Mouse (Mus musculus) thymus, adult 18-20 months (tissue): ENCODE data around the gene Il27.
"Not testable (repeated sequence)": the region's sequence is repeated elsewhere in the genome, so short reads cannot be mapped to it uniquely, and the experiment has no call there.

Experiments
- DNase-seq, 2 experiments: peaks; one replicate each; pipeline ENCODE4 v3.0.0; 2022; ENCODE audit warnings: mixed read lengths in 2 of 2

Il27 gene

DNA sequence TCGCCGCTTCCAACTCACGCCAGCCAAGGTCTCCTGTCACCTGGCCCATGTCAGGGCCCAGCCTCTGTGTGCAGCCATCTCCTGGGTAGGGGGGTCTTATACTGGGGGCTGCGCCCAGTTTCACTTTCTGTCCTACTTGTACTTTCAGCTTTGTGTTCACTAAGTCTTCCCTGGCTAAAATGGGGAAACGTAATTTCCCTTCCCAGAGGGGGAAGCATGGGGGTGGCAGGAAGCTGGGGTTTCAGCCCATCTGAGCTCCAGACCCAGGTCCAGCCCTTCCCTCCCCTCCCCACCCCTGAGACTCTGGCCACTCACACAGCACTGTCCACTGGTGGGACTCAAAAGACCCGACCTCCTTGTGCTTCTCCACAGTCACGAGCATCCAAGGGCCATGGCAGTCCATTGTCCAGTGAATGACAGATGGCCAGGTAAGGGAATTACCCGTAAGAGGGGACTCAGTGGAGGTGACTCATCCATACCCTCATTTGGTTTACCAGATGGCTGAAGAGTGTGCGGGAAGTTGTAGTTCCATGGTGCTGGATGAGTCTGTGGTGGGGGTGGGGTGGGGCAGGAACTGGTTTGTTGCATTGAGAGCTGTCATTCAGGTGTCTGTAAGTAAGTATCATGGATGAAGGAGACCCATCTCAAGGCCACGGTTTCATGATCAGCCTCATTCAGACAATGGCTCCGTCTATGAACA lies at the start of gene Il27:
TSS of gene Il27 (minus strand) at position 80 of the 700 bp plus-strand sequence.
- no peak for DNase-seq

DNA sequence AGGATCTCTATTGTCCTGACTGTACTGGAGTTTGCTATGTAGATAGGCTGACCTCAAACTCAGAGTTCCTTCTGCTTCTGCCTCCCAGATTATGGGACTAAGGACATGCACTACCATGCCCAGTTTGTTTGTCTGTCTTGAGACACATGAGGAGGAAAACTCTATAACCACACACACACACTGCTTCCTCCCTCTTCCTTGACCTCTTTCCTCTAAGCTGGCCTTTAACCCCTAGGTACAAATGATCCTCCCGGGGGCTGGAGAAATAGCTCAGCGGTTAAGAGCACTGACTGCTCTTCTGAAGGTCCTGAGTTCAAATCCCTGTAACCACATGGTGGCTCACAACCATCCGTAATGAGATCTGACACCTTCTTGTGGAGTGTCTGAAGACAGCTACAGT lies 49.6 kb upstream of the Il27 start:
- DNase-seq = no peak

DNA sequence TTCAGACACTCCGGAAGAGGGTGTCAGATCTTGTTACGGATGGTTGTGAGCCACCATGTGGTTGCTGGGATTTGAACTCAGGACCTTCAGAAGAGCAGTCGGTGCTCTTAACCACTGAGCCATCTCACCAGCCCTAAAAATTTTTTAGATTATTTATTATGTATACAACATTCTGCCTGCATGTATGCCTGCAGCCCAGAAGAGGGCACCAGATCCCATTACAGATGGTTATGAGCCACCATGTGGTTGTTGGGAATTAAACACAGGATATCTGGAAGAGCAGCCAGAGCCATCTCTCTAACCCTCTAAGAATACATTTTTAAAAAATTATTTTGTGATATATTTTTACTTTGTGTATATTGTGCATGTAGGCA lies 48.5 kb upstream of the Il27 start:
- not testable (repeated sequence) for DNase-seq

DNA sequence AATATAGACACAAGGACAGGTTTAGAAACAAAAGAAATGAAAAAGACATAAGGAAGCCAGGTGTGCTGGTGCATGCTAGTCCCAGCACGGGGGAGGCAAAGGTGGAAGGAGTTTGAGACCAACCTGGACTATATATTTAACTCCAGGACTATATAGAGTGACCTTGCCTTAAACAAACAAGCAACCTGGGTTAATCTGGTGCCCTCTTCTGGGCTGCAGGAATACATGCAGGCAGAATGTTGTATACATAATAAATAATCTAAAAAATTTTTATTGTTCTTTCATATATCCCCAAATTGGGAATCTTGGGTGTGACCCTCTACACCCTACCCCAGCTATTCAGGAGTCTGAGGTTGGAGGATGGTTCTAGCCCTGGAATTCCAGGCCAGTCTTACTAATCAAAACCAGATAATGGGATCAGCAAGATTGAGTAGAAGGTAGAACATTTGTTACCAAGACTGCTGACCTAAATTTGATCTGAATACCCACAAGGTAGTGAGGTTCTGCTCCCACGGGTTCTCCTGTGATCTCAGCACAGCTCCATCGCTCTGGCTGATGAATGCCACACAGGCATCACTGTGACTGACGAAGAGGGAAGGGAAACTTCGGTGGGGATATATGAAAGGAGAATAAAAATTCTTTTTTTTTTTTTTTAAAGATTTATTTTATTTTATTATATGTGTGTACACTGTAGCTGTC lies 48.0 kb upstream of the Il27 start:
- no peak for DNase-seq

DNA sequence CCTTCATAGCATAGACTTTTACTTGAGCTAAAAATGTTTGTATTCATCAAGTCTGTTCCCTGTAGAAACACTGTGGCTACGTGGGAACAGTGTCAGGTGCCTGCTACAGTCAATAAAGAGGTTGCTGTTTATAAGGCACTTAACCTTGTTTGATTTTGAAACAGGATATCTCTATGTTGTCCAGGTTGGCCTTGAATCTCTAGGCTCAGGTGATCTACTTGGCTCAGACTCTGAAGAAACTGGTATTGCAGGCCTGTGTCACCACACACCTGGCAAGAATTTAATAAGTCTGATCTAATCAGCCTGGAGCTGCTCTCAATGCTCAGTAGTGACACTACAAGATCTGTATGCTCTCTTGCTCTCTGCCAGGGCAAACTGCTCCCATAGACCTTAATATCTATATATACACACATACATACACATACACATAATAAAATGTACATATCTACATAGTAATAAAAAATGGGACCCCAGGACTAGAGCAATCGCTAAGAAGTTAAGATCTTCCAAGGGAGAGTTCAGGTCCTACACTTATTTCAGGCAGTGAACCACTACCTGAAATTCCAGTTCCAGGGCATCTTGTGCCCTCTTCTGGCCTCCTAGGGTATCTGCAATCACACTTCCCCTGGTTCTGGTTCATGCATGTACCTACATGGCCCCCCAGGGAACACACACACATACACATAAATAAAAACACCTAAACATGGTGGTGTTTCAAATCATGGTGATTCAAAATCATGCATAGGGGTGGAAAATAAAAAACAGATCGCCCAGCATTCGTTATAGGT lies 42.2 kb upstream of the Il27 start:
- DNase-seq = peak in 1 of 2 experiments; percentile 6

DNA sequence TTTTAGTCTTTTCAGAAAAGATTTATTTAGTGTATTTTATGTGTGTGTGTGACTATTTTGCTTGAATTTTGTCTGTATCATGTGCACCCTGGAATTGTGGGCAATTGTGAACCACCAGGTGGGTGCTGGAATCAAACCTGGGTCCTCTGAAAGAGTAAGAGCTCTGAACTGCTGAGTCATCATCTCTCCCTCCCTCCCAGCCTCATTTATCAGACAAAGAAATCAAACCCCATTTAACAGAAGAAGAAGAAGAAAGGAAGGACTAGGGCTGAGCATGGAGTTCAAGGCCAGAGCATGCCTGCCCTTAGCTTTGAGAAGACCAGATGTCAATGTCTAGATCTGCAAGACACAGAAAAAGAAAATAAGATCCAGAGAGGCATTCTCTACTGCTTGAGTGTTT lies 40.6 kb upstream of the Il27 start:
- no peak for DNase-seq

DNA sequence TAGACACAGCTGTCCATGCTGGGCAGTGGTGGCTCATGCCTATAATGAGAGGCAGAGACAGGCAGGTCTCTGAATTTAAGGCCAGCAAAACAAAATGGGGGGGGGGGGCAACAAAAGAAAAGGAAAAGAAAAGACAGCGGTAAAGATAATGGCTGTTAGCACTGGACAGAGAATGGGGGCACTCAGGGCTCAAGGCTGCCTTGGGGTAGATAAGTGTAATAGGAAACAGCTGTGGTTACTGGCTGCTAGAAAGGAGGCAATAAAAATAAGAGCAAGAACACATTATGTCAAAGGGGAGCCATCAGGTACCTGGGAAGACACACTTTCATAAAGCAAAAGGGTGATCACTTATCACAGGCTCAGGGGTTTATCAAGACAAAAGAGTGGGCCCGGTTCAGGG lies 37.7 kb upstream of the Il27 start:
- DNase-seq = no peak

DNA sequence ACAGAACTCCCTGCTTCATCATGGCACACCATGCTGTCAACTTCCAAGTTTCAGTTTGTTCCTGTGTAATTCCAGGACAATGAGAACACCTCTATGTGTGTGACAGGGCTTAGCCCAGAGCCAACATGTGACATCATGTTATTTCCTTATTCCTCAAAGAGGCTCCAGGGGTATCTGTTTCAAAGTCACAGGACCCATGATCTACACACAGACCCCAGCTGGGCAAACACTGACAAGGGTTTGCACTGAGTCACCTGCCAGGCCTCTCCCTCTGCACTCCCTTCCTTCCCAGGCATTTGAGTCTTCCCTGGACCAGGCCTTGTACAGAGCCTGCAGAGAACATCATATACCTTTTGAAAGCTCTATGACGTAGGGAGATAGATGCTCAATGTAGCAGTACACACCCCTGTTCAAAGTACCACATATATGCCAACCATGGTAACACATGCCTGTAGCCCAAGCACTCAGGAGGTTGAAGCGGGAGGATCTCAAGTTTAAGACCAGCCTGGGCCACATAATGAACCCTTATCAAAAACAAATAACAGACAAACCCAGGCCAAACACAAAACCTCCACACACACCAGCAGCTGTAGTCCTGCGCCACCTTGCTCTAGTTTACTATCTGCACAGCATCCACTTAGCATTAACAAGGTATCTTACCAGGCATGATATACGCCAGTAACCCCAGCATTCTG lies 36.2 kb upstream of the Il27 start, which contains the start of gene Nupr1:
TSS of gene Nupr1 (minus strand) at position 38 of the 695 bp plus-strand sequence.
- no peak for DNase-seq

DNA sequence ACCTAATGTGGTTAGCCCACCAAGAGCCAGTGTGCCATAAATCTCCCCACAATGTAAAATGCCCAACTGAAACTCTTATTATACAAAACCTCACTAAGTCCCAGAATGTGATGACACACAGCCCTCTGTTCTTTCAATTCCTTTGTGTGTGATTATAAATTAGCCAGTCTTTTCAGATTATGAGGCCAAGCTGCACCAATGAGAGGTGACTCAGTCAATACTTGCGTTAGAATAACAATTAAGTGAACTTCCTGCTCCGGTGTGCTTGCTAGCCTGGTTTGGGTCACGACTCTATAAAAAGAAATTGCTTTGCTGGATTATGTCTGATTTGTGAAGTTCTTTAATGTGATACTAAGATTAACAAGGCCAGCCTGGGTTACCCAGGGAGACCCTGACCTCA lies 35.2 kb upstream of the Il27 start:
- no peak for DNase-seq

DNA sequence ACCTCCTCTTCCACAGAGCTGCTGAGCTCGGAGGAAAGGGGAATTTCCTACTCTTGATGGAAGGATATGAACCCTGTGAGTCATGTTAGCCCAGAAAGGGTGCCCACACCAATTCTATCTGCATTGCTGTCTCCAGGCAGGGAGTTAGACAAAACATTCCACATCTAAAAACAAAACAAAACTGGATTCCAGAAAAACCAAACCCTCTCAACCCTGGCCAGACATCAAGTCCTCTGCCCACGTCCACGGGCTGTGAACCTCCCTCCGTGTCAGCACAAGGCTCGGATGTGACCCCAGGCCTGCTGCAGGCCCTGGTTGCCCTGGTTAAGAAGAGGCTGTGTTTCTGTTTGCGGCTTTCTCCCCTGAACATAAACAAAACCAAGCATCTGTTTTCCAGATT lies 33.4 kb upstream of the Il27 start:
- no peak for DNase-seq

DNA sequence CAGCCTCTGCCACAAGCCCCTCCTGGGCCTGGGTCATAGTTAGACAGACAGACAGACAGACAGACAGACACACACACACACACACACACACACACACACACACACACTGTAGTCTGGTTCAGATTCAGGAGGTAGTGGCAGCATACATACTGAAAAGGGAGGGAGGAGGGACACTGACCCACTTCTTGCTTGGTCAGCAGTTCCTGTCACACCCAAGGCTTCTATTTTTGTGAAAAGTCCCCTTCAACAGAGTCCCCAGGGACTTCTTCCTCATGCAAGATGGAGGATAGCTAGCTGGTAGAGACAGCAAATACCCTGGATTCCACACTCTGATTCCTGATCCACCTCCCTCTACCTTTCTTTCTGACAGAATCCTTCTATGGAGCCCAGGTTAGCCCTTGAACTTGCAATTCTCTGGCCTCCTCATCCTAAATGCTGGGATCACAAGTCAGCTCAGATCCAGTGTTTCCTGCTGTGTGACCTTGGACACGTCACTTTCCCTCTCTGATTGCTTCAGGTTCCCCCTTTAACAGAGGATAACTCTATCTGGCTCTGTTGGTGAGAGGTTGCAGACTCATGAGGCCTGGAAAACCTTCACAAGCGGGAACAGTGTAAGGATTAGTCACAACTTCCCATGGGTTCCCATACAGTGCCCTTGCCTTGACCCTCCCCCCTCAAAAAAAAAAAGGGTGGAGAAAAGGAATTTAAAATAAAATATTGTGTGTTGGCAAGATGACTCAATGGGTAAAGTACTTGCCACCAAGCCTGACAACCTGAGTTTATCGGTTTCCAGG lies 31.3 kb upstream of the Il27 start:
- no peak for DNase-seq

DNA sequence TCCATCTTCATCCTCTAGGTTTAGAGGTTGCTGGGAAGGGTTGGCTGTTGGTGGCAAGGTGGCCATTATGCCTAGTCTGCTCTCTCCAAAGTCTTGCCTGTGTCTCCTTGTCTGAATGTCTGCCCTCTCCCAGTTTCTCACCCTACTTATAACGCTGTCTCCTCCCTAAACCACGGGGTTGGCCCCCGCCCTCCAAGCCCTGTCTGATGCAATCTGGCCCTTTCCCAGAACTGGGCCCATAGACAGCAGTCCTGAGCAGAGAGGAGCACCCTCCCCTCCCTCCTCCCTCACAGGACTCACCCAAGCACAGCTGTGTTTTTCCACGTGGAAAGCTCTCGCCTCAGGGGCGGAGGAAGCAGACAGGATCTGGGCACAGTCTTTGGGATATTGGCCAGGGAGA lies 30.6 kb upstream of the Il27 start:
- DNase-seq = peak in 1 of 2 experiments; percentile 25

DNA sequence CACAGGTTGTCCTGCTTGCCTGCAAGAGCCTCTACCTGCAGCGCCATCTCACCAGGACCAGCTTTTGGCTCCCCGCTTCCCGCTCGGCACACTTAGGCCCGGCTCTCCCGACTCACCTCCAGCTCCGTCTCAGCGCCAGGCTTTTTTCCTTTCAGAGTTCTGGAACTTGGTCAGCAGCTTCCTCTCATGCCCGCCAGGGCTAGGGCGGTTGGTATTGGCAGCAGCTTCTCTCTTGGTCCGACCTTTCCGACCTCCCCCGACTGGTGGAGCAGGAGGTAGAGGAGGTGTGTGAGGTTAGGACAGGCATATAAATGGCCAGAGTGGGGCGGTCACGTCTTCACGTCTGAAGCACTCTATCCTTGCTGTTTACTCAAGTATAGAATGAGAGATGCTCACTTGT lies 30.0 kb upstream of the Il27 start:
- DNase-seq = no peak

DNA sequence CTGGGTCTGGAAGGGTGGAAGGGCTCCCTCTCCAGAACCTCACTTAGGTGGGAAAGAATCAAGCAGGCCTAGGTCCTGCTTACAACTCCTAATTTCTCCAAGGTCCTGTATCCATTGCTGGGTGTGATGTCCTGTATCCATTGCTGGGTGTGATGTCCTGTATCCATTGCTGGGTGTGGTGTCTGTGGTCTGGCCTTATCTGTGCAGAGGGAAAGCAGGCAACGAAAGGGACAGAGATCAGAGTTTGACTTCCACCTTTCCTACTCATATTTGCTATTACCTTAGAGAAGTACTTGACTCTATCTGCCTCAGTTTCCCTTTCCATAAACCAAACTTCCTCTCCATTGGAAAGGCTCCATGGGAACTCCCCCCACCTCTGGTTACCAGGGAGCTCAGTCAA lies 28.6 kb upstream of the Il27 start:
- no peak for DNase-seq

DNA sequence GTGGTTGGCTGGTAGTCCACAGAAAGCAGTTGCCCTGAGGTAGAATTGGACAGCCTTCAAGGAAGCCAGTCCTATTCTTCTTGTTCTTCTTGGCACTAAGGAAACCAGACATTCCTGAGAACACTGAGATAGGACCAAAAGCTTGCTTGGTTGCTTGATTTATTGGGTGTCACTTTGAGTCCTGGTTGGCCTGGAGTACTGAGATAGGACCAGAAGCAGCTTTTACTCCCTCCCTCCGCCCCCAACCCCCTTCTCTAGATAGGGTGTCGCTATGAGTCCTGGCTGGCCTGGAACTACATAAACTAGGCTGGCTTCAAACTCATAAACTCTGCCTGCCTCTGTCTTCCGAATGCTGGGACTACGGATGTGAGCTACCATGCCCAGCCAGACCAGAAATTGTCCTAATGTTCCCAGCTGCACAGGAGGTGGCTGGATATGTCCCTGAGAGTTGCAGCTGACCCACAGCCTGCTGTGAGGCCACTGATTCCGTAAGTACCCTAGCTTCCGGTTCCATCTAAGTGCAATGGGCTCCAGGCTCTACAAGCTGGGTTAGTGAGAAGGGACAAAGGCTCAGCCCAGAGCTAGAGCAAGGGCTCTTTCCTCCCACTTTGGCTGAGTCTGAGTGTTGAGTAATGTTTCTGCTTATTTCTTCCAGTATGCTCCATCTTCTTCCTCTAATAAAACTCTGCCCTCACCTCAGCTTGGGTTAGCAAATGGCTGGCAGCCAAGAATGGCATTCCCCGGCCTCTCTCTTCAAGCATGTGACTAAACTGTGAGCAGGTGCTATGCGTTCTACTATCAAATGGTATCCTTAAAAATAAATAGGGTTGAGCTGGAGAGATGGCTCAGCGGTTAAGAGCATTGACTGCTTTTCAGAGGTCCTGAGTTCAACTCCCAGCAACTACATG lies 27.0 kb upstream of the Il27 start:
- no peak for DNase-seq

DNA sequence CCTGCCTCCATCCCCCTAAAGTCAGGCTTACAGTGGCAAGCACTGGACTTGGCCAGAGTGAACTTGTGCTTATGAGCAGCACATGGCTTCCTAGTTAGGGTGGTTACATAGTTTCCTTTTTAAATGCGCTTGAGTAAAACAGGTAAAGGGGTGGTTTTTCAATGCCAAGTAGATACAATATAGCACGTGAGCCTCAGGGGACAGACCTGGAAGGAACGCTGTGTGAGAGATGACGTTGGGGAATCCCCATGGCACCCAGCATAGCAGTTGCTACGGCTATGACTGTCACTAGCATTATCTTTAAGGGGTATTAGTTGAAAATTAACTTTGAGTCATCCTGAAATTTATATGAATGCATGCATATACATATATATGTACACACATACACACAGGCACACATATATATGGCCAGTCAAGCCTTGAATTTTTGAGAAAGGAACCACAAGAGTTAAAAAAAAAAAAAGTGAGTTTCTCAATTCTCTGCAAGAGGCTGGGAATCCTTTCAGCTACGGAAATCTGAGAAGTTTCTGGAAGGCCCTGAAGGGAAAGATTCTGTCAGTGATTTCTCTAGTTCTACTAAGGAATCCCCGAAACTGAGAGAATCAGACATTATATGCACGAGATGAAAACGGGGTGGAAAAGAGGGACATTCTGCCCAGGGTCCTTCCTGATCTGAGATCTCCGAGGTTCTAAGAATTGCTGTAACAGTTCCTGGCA lies 25.0 kb upstream of the Il27 start:
- no peak for DNase-seq

DNA sequence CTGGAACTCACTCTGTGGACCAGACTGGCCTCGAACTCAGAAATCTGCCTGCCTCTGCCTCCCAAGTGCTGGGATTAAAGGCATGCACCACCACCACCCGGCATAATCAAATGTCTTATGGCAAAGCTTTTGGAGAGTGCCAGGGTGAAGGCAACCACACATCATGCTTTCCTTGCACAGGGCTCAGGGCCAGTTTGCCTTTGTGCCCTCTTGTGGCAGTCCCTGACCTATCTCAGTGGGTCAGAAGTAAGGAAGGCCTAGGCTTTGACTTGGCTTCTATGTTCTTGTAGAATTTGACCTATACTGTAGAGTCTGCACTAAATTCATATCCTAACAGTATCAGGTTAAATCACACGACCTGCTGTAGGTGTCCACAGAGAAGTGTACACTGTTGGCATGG lies 22.0 kb upstream of the Il27 start:
- no peak for DNase-seq

DNA sequence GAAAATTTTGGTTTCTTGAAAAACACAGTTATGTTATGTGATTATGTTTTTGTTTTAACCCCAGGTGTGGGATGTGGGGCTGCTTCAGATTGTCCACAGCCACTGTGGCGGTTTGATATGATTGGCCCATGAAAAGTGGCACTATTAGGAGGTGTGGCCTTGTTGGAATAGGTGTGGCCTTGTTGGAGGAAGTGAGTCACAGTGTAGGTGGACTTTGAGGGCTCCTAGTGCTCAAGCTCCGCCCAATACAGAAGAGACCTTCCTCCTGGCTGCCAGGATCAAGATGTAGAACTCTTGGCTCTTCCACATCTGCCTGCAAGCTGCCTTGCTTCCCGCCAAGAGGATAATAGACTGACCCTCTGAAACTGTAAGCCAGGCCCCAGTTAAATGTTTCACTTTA lies 18.0 kb upstream of the Il27 start:
- no peak for DNase-seq

DNA sequence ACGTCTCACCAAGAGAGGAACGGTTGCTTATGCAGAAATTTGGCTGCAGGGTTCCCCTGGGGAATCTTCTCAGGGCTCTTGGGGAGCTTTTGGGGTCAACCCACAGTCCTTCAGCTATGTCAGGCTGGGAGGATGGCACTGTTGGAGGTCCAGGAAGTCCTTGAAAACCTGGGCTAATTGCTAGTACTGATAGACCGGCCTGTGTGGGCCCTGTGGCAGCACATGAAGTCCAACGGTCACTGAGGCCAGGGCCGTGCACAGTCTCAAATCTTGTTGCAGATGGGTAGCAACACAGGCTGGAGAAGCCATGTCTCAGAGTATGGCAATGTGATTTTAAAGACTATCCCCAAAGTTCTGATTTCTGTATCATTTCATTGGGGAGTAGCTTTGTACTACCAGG lies 13.1 kb upstream of the Il27 start:
- no peak for DNase-seq

DNA sequence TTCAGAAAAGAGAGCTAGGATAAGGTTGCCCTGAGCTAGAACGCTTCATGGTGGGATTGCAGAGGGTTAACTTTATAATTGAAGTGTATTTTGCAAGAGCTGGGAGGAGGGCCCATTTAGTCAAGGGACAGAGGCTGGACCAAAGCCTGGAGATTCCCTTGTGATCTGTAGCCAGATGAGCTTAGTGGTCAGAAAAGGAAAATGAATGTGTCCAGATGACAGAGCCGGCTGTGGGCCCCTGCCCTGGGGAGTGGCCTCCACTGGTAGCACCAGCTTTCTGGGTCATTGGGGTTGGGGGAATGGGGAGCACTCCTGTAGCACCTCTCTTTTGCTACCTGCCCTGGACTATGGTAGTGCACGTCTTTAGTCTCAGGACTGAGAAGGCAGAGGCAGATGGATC lies 12.3 kb upstream of the Il27 start:
- no peak for DNase-seq

DNA sequence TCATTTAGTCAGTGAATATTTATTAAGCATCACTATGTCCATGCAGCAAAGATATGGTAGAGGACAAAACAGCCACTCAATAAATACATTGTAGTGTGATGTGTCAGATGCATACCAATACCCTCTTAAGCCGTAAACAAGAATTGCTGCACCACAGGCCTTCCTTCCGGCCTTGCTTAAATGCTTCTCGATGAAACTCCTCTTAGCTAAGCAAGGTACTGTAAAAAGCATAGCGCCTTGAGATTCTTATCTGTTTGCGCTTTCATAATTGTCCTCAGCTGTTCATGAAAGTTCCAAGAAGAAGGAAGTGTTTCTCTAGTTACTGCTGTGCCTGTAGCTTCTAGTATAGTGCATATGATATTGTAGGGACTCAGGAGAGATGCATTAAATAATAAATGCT lies 11.9 kb upstream of the Il27 start:
- DNase-seq = no peak
